13 mouse cellular contexts compared by ENCODE assay signal in the genomic region with DNA sequence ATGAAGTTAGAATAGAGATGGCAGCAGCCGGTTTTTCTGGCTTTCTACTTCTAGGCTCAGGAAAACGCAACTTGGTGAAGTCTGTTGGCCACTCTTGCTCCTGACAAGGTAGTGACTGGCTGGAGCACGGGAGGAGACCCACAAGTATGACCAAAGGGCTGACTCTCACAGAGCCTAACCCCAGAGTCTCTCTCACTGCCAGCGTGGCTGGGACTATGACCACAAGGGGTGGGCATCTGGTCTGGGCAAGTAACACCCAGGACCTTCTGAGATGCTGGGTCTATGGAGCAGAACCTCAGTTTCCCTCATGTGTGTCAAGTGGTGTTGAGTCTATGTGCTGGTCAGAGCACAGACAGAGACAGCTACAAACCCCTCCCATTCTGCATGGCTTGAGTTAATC. TPM values are rescaled to one million over a fixed set of nuclear protein-coding genes. Genes with fewer than 3 reads are reported as not detected.
DNase-seq lines count a peak whose midpoint lies in the region; ATAC-seq and TF ChIP-seq lines count a peak whose summit lies in the region.
"Had no signal": no experiment of that assay in that cellular context is flagged by ENCODE, and none has a peak within 500 bp of the region (broad histone marks: within the 10 kb centered on the region; RNA-seq: fewer than 3 reads in every experiment).

No protein-coding gene starts in this region.

- no peak for TF ChIP-seq RAD21 in CH12.LX (IDR thresholded peaks at IDR 0.05; ENCODE audit: low read depth, low read length)

- peak overlapping the region in 1 of 2 experiments; percentile 25; a peak in 1 of 4 replicates for H3K27ac ChIP-seq in heart, embryonic 14.5 days (replicated peaks in 1 of 2; ENCODE audit: control insufficient read depth in 1 of 2, insufficient read depth in 1 of 2, low read depth in 2 of 2, low read length in 2 of 2)
- no peak overlapping the region for H3K27ac ChIP-seq in CH12.LX (ENCODE audit: insufficient read depth, low read depth)
- H3K27ac ChIP-seq in liver, embryonic 13.5 days = peak overlapping the region; percentile 23; the same call in 1 of the 2 replicates
- H3K27ac ChIP-seq: midbrain, embryonic 12.5 days had no signal

- H3K4me1 ChIP-seq in heart, embryonic 14.5 days (ENCODE audit: control insufficient read depth in 2 of 2, insufficient read depth in 2 of 2, low read length in 2 of 2) = peaks cover 28 to 31% of the 10 kb centered on the region in 2 experiments
- H3K4me1 ChIP-seq in CH12.LX (ENCODE audit: control insufficient read depth in 1 of 2, insufficient read depth in 2 of 2) (peaks cover 8 to 31% of the 10 kb centered on the region in 2 experiments), E14TG2a.4 (replicated peaks; ENCODE audit: low read depth, low read length) (peaks cover 66% of the 10 kb centered on the region)
- H3K4me1 ChIP-seq in liver, embryonic 13.5 days (replicated peaks) = peaks cover 50% of the 10 kb centered on the region

- ATAC-seq in heart, embryonic 14.5 days (ENCODE audit: insufficient number of reproducible peaks, insufficient read depth, low FRiP score, low read depth) = no peak
- ATAC-seq in liver, embryonic 13.5 days (ENCODE audit: low read depth) = no peak

- TF ChIP-seq CTCF in CH12.LX (conservative IDR thresholded peaks at IDR 0.05 in 1 of 2, IDR thresholded peaks at IDR 0.05 in 1 of 2; ENCODE audit: low read depth in 2 of 2, low read length in 2 of 2) = no peak
- TF ChIP-seq CTCF in E14TG2a.4 (conservative IDR thresholded peaks at IDR 0.05; ENCODE audit: low read length) = no peak

- no peaks in the 10 kb centered on the region for H3K27me3 ChIP-seq in heart, embryonic 14.5 days (ENCODE audit: control insufficient read depth, insufficient read depth, low read length)
- H3K27me3 ChIP-seq in CH12.LX (replicated peaks) (peaks cover 71% of the 10 kb centered on the region), E14TG2a.4 (ENCODE audit: insufficient read depth, low read length) (peaks cover 34% of the 10 kb centered on the region)
- no peaks in the 10 kb centered on the region for H3K27me3 ChIP-seq in liver, embryonic 13.5 days

- in situ Hi-C loops in CH12.LX (cut with MboI; ENCODE audit: low pct_ligation_motif_present, low pct_unique_long_range_greater_than_20kb, low sequenced_read_pairs) = loop anchor here (10.0 kb wide), 1 partner anchor 298 kb away; no protein-coding TSS in a partner anchor

- no peak overlapping the region for H3K9ac ChIP-seq in heart, embryonic 14.5 days (ENCODE audit: low read length)
- no peak overlapping the region for H3K9ac ChIP-seq in CH12.LX (ENCODE audit: insufficient read depth, low read depth)
- peak overlapping the region; percentile 49; the same call in 1 of the 2 replicates for H3K9ac ChIP-seq in liver, embryonic 13.5 days
- H3K9ac ChIP-seq: midbrain, embryonic 12.5 days had no signal

- 34% methylated on average over 4 of the region's 4 CpGs for WGBS in heart, embryonic 14.5 days
- 23% methylated on average over 4 of the region's 4 CpGs for WGBS in liver, embryonic 13.5 days (ENCODE audit: insufficient replicate concordance)

- TF ChIP-seq POLR2A in CH12.LX (IDR thresholded peaks at IDR 0.05; ENCODE audit: low read depth, low read length) = no peak

- peak overlapping the region; percentile 16; the same call in 1 of the 2 replicates for H3K4me2 ChIP-seq in heart, embryonic 14.5 days (ENCODE audit: low read length)
- no peak overlapping the region for H3K4me2 ChIP-seq in CH12.LX (ENCODE audit: insufficient read depth, low read depth, poor library complexity, severe bottlenecking)
- H3K4me2 ChIP-seq in liver, embryonic 13.5 days = peak overlapping the region; percentile 61
- H3K4me2 ChIP-seq: midbrain, embryonic 12.5 days had no signal

- TF ChIP-seq EP300 in CH12.LX (IDR thresholded peaks at IDR 0.05; ENCODE audit: low read length) = no peak

- dilution Hi-C loops in CH12.LX (cut with MboI; ENCODE audit: extremely low pct_ligation_motif_present, extremely low pct_unique_long_range_greater_than_20kb, low sequenced_read_pairs) = no loop called here

- no peaks in the 10 kb centered on the region for H3K36me3 ChIP-seq in heart, embryonic 14.5 days (ENCODE audit: control insufficient read depth, insufficient read depth, low read length)
- no peaks in the 10 kb centered on the region for H3K36me3 ChIP-seq in CH12.LX (replicated peaks in 1 of 2; ENCODE audit: control insufficient read depth in 1 of 2, insufficient read depth in 1 of 2, low read length in 1 of 2)
- peaks cover 4% of the 10 kb centered on the region for H3K36me3 ChIP-seq in E14TG2a.4 (ENCODE audit: insufficient read depth, low read length)
- no peaks in the 10 kb centered on the region for H3K36me3 ChIP-seq in liver, embryonic 13.5 days
- H3K36me3 ChIP-seq: midbrain, embryonic 12.5 days had no signal

- no peak overlapping the region for H3K4me3 ChIP-seq in heart, embryonic 14.5 days (ENCODE audit: control insufficient read depth in 1 of 2, insufficient read depth in 1 of 2, low read depth in 1 of 2, low read length in 2 of 2)
- H3K4me3 ChIP-seq in CH12.LX (replicated peaks in 1 of 3; ENCODE audit: low read depth in 2 of 3, low read length in 2 of 3, poor library complexity in 1 of 3) (no peak overlapping the region), E14TG2a.4 (replicated peaks; ENCODE audit: low read length) (peak overlapping the region; percentile 43)
- peak overlapping the region; percentile 22 for H3K4me3 ChIP-seq in liver, embryonic 13.5 days (replicated peaks)
- H3K4me3 ChIP-seq: midbrain, embryonic 12.5 days had no signal

- 0 out of 2 replicates have a peak, but pooled peaks cover 6% of the 10 kb centered on the region for H3K79me2 ChIP-seq in CH12.LX (replicated peaks; ENCODE audit: control insufficient read depth, extremely low read depth, insufficient read depth, poor library complexity, severe bottlenecking)

- DNase-seq in heart, postnatal 4 days = no peak
- no peak for DNase-seq in CH12.LX (ENCODE audit: extremely low read depth)
- DNase-seq in liver, embryonic 13.5 days = no peak
- DNase-seq in left cerebral cortex, adult 8-10 months (ENCODE audit: low spot score in 2 of 2) = no peak
- DNase-seq in embryo, embryonic 10.5 days (ENCODE audit: low spot score) = no peak
- no peak for DNase-seq in right cerebral cortex, adult 2 months (ENCODE audit: low spot score in 2 of 2)

- H3K9me3 ChIP-seq in heart, embryonic 14.5 days (ENCODE audit: control insufficient read depth, low read length) = no peaks in the 10 kb centered on the region
- no peaks in the 10 kb centered on the region for H3K9me3 ChIP-seq in CH12.LX (replicated peaks; ENCODE audit: low read length)
- no peaks in the 10 kb centered on the region for H3K9me3 ChIP-seq in E14TG2a.4 (ENCODE audit: low read length)
- H3K9me3 ChIP-seq in liver, embryonic 13.5 days (replicated peaks) = no peaks in the 10 kb centered on the region
- H3K9me3 ChIP-seq: midbrain, embryonic 12.5 days had no signal

TF ChIP-seq in CH12.LX, 34 proteins besides CTCF, POLR2A, EP300 and RAD21:
- TF ChIP-seq MEF2A (IDR thresholded peaks at IDR 0.05; ENCODE audit: borderline replicate concordance, low read depth, low read length) = no peak
- no peak for TF ChIP-seq NRF1 (IDR thresholded peaks at IDR 0.05; ENCODE audit: low read depth, low read length)
- TF ChIP-seq MXI1 (IDR thresholded peaks at IDR 0.05; ENCODE audit: low read depth, low read length) = 0 out of 2 replicates have a peak, but pooled peaks have one; percentile 11

RNA-seq across cellular contexts. Expression of a gene that starts 3.1 kb away (rescaled TPM):
- polyA plus RNA-seq in heart, embryonic 14.5 days (2014; fragmentation: Nextera tagmentation; extraction: Ambion mirVana) = 15.1 and 16.1 TPM in 2 replicates
- total RNA-seq in heart, postnatal 4 days (2021) = 10 to 100 TPM; 15.2 to 15.4 TPM
- total RNA-seq in CH12.LX (2012; rRNA removed) (16.9 and 17.2 TPM in 2 replicates), CH12.LX (2014; rRNA removed) (13.0 and 13.3 TPM in 2 replicates)
- polyA plus RNA-seq in CH12.LX (2012; ENCODE audit: insufficient read length, low read depth) = 24.5 and 29.9 TPM in 2 replicates
- polyA plus RNA-seq in liver, embryonic 13.5 days (2015; fragmentation: Nextera tagmentation; extraction: Ambion mirVana) = 4.2 and 4.4 TPM in 2 replicates
- 10 to 100 TPM; 27.2 to 31.6 (median 27.7) TPM for total RNA-seq in left cerebral cortex, adult 8-10 months (2022)

RNA-seq across cellular contexts. Expression of a gene that starts 13.3 kb away (rescaled TPM):
- not detected in 2 replicates for polyA plus RNA-seq in heart, embryonic 14.5 days (2014; fragmentation: Nextera tagmentation; extraction: Ambion mirVana)
- total RNA-seq in heart, postnatal 4 days (2021) = not detected
- not detected in 2 replicates for total RNA-seq in CH12.LX (2012; rRNA removed)
- not detected in 2 replicates for total RNA-seq in CH12.LX (2014; rRNA removed)
- not detected in 2 replicates for polyA plus RNA-seq in CH12.LX (2012; ENCODE audit: insufficient read length, low read depth)
- polyA plus RNA-seq in liver, embryonic 13.5 days (2015; fragmentation: Nextera tagmentation; extraction: Ambion mirVana) = not detected in 2 replicates
- total RNA-seq in left cerebral cortex, adult 8-10 months (2022) = not detected
- total RNA-seq: gastrocnemius, postnatal 10 days; layer of hippocampus, adult 18-20 months; left cerebral cortex, postnatal 10 days had no signal
- polyA plus RNA-seq: neural tube, embryonic 14.5 days had no signal

RNA-seq across cellular contexts. Expression of a gene that starts 19.2 kb away (rescaled TPM):
- 386 and 447 TPM in 2 replicates for polyA plus RNA-seq in heart, embryonic 14.5 days (2014; fragmentation: Nextera tagmentation; extraction: Ambion mirVana)
- total RNA-seq in heart, postnatal 4 days (2021) = 100 to 1,000 TPM; 619 to 692 TPM
- total RNA-seq in CH12.LX (2012; rRNA removed) (3,654 and 3,770 TPM in 2 replicates), CH12.LX (2014; rRNA removed) (1,686 and 1,748 TPM in 2 replicates)
- 705 and 1,020 TPM in 2 replicates for polyA plus RNA-seq in CH12.LX (2012; ENCODE audit: insufficient read length, low read depth)
- polyA plus RNA-seq in liver, embryonic 13.5 days (2015; fragmentation: Nextera tagmentation; extraction: Ambion mirVana) = 525 and 552 TPM in 2 replicates
- 100 to 1,000 TPM; 616 to 845 (median 743) TPM for total RNA-seq in left cerebral cortex, adult 8-10 months (2022)

RNA-seq across cellular contexts. Expression of a gene that starts 50.7 kb away (rescaled TPM):
- 30.5 and 32.7 TPM in 2 replicates for polyA plus RNA-seq in heart, embryonic 14.5 days (2014; fragmentation: Nextera tagmentation; extraction: Ambion mirVana)
- total RNA-seq in heart, postnatal 4 days (2021) = 10 to 100 TPM; 47.8 to 49.6 TPM
- total RNA-seq in CH12.LX (2012; rRNA removed) (0.46 and 0.85 TPM in 2 replicates), CH12.LX (2014; rRNA removed) (0.16 and 0.20 TPM in 2 replicates)
- polyA plus RNA-seq in CH12.LX (2012; ENCODE audit: insufficient read length, low read depth) = 0.45 and 0.67 TPM in 2 replicates
- polyA plus RNA-seq in liver, embryonic 13.5 days (2015; fragmentation: Nextera tagmentation; extraction: Ambion mirVana) = 1.5 and 1.9 TPM in 2 replicates
- total RNA-seq in left cerebral cortex, adult 8-10 months (2022) = 10 to 100 TPM in 1 of 4 experiments, 1 to 10 TPM in 3; 5.9 to 11.1 (median 7.3) TPM

RNA-seq across cellular contexts. Expression of a gene that starts 58.1 kb away (rescaled TPM):
- 7.3 and 9.7 TPM in 2 replicates for polyA plus RNA-seq in heart, embryonic 14.5 days (2014; fragmentation: Nextera tagmentation; extraction: Ambion mirVana)
- total RNA-seq in heart, postnatal 4 days (2021) = 1 to 10 TPM; 1.6 to 2.5 TPM
- total RNA-seq in CH12.LX (2012; rRNA removed) (not detected in 2 replicates), CH12.LX (2014; rRNA removed) (not detected in 2 replicates)
- polyA plus RNA-seq in CH12.LX (2012; ENCODE audit: insufficient read length, low read depth) = not detected in 2 replicates
- polyA plus RNA-seq in liver, embryonic 13.5 days (2015; fragmentation: Nextera tagmentation; extraction: Ambion mirVana) = 0.76 and 0.90 TPM in 2 replicates
- total RNA-seq in left cerebral cortex, adult 8-10 months (2022) = not detected
- total RNA-seq: gastrocnemius, postnatal 10 days; layer of hippocampus, adult 18-20 months; left cerebral cortex, postnatal 10 days had no signal
- polyA plus RNA-seq: midbrain, embryonic 12.5 days; neural tube, embryonic 14.5 days had no signal

Comparison
In these comparisons a context has a peak if more than half of its experiments do, and no peak if none do; other contexts are left out.
1. H3K4me3 ChIP-seq: peak in E14TG2a.4 (single experiment) and liver, embryonic 13.5 days (single experiment); none in heart, embryonic 14.5 days (0 of 2) and CH12.LX (0 of 3).